ENCODE assay signal across 10 mouse cellular contexts in the genomic region with DNA sequence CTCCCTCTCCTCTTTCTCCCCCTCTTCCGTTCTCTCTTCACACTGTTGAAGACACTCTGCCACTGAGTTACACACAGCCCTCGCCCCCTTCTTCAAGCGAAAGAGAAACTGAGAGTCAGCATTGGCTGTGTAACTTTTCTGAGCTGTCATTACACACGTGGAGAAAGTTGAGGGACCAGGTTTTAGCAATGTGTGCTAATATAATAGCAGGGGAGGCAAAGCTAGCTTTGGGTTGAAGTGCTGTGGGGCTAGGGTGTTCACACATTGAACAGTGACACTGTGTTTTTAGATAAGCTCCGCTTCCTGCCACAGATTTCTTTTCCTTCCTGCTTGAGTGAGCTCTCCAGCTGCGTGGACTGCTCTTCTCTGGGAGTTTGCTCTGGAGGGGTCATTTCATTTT. TPM values are rescaled to one million over a fixed set of nuclear protein-coding genes. Genes with fewer than 3 reads are reported as not detected.
DNase-seq lines count a peak whose midpoint lies in the region; ATAC-seq and TF ChIP-seq lines count a peak whose summit lies in the region.
"Had no signal": no experiment of that assay in that cellular context is flagged by ENCODE, and none has a peak within 500 bp of the region (broad histone marks: within the 10 kb centered on the region; RNA-seq: fewer than 3 reads in every experiment).

No protein-coding gene starts in this region.

- no peak overlapping the region for H3K9ac ChIP-seq in hindbrain, embryonic 12.5 days
- H3K9ac ChIP-seq in midbrain, embryonic 13.5 days (replicated peaks) = no peak overlapping the region

- H3K27ac ChIP-seq in cerebellum, adult 2 months (ENCODE audit: insufficient read depth, low read length) = no peak overlapping the region
- H3K27ac ChIP-seq in hindbrain, embryonic 12.5 days = no peak overlapping the region
- no peak overlapping the region for H3K27ac ChIP-seq in midbrain, embryonic 13.5 days

- H3K4me2 ChIP-seq in hindbrain, embryonic 12.5 days (replicated peaks) = peak overlapping the region; percentile 97
- H3K4me2 ChIP-seq in midbrain, embryonic 13.5 days (replicated peaks) = peak overlapping the region; percentile 93; the same call in 1 of the 2 replicates

- no peak for TF ChIP-seq CTCF in cerebellum, adult 2 months (IDR thresholded peaks at IDR 0.05; ENCODE audit: borderline replicate concordance, insufficient read depth, low read depth, low read length)

- no peak for DNase-seq in cerebellum, adult 2 months
- DNase-seq in cerebellum, postnatal 25 days = no peak
- DNase-seq in 416B (ENCODE audit: low read depth) = peak; percentile 53
- DNase-seq in embryo, embryonic 10 days (ENCODE audit: low spot score) = no peak
- DNase-seq in frontal cortex, postnatal 36 days (ENCODE audit: low spot score in 2 of 2) = no peak
- DNase-seq in right cerebral cortex, postnatal 14 days = no peak

- H3K4me3 ChIP-seq in cerebellum, adult 2 months (replicated peaks; ENCODE audit: insufficient read depth, low read depth, low read length) = peak overlapping the region; percentile 12
- H3K4me3 ChIP-seq in hindbrain, embryonic 12.5 days = no peak overlapping the region
- H3K4me3 ChIP-seq in midbrain, embryonic 13.5 days (replicated peaks) = peak overlapping the region; percentile 87; the same call in 1 of the 2 replicates

- WGBS in cerebellum, adult 2 months = 60% methylated on average over 6 of the region's 6 CpGs
- 59% methylated on average over 6 of the region's 6 CpGs for WGBS in hindbrain, embryonic 12.5 days
- 62% methylated on average over 6 of the region's 6 CpGs for WGBS in midbrain, embryonic 13.5 days

- H3K9me3 ChIP-seq in hindbrain, embryonic 12.5 days (replicated peaks) = no peaks in the 10 kb centered on the region
- no peaks in the 10 kb centered on the region for H3K9me3 ChIP-seq in midbrain, embryonic 13.5 days

- no peak for TF ChIP-seq POLR2A in cerebellum, adult 2 months (IDR thresholded peaks at IDR 0.05; ENCODE audit: borderline replicate concordance, insufficient read depth, low read length)

- H3K27me3 ChIP-seq in cerebellum, adult 2 months (ENCODE audit: control insufficient read depth, insufficient read depth, low read length) = no peaks in the 10 kb centered on the region
- no peaks in the 10 kb centered on the region for H3K27me3 ChIP-seq in hindbrain, embryonic 12.5 days
- H3K27me3 ChIP-seq in midbrain, embryonic 13.5 days = 0 out of 2 replicates have a peak, but pooled peaks cover 2% of the 10 kb centered on the region

- no peak for ATAC-seq in hindbrain, embryonic 12.5 days (ENCODE audit: low FRiP score)
- no peak for ATAC-seq in midbrain, embryonic 13.5 days

- H3K36me3 ChIP-seq in hindbrain, embryonic 12.5 days = peaks cover 4% of the 10 kb centered on the region; the same call in 1 of the 2 replicates
- H3K36me3 ChIP-seq in midbrain, embryonic 13.5 days = no peaks in the 10 kb centered on the region

- no peaks in the 10 kb centered on the region; the same call in 1 of the 2 replicates for H3K4me1 ChIP-seq in cerebellum, adult 2 months (ENCODE audit: control insufficient read depth, insufficient read depth, low read length)
- peaks cover 18% of the 10 kb centered on the region for H3K4me1 ChIP-seq in hindbrain, embryonic 12.5 days
- H3K4me1 ChIP-seq in midbrain, embryonic 13.5 days (replicated peaks) = peaks cover 18% of the 10 kb centered on the region

RNA-seq across cellular contexts. Expression of a gene that starts 1.2 kb away (rescaled TPM):
- 0.76 and 1.2 TPM in 2 replicates for polyA plus RNA-seq in cerebellum, adult 2 months (2012; rRNA removed)
- polyA plus RNA-seq in hindbrain, embryonic 12.5 days (2016; fragmentation: Nextera tagmentation; extraction: Ambion mirVana) = 1.8 and 2.4 TPM in 2 replicates
- polyA plus RNA-seq in midbrain, embryonic 13.5 days (2015; fragmentation: Nextera tagmentation; extraction: Ambion mirVana) = 1.1 and 2.2 TPM in 2 replicates
- polyA plus RNA-seq: liver, adult 2 months had no signal

RNA-seq across cellular contexts. Expression of a gene that starts 1.4 kb away (rescaled TPM):
- 37.4 and 37.7 TPM in 2 replicates for polyA plus RNA-seq in cerebellum, adult 2 months (2012; rRNA removed)
- 24.6 and 26.4 TPM in 2 replicates for polyA plus RNA-seq in hindbrain, embryonic 12.5 days (2016; fragmentation: Nextera tagmentation; extraction: Ambion mirVana)
- 22.1 and 26.1 TPM in 2 replicates for polyA plus RNA-seq in midbrain, embryonic 13.5 days (2015; fragmentation: Nextera tagmentation; extraction: Ambion mirVana)

RNA-seq across cellular contexts. Expression of a gene that starts 1.6 kb away (rescaled TPM):
- polyA plus RNA-seq in cerebellum, adult 2 months (2012; rRNA removed) = not detected in 2 replicates
- not detected in 2 replicates for polyA plus RNA-seq in hindbrain, embryonic 12.5 days (2016; fragmentation: Nextera tagmentation; extraction: Ambion mirVana)
- polyA plus RNA-seq in midbrain, embryonic 13.5 days (2015; fragmentation: Nextera tagmentation; extraction: Ambion mirVana) = not detected in 2 replicates
- polyA plus RNA-seq: brain, embryonic 14.5 days; liver, adult 2 months had no signal
